Mouse (Mus musculus): ENCODE results near the gene Trdmt1. TPM values are rescaled to one million over a fixed set of nuclear protein-coding genes. Genes with fewer than 3 reads are reported as not detected.

The Trdmt1 gene
- polyA plus RNA-seq, 1 experiment, result 5.2 TPM

DNA sequence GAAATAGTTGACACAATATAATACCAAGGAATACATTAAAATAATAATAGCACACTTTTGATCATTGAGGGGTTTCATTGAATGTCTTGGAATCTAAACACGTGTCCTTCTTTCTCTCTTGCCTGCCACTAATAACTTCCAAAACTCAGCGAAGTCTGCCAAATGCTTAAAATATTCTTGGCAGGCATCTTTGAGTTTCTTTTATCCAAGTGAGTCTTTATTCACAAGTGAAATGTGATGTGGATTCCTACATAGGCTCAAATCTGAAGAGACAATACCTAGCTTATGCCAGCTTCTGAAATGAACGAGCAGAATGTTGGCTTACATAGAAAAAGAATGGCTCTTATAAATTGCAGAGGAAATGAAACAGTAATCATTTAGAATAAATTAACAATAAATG lies 4.3 kb upstream of the Trdmt1 start:
- Histone ChIP-seq H3K4me3 (replicated peaks; ENCODE audit: insufficient read depth, low read depth, low read length) (no peak overlapping the region), H3K4me1 (ENCODE audit: control insufficient read depth, insufficient read depth, low read length) (no peaks in the 10 kb centered on the region), H3K27ac (ENCODE audit: insufficient read depth, low read length) (no peak overlapping the region), H3K27me3 (ENCODE audit: control insufficient read depth, insufficient read depth, low read length) (no peaks in the 10 kb centered on the region)
- DNase-seq, result no peak
- 24% methylated on average over 3 of the region's 3 CpGs for WGBS
- no peak for TF ChIP-seq POLR2A (IDR thresholded peaks at IDR 0.05; ENCODE audit: borderline replicate concordance, insufficient read depth, low read length)
- TF ChIP-seq CTCF (IDR thresholded peaks at IDR 0.05; ENCODE audit: borderline replicate concordance, insufficient read depth, low read depth, low read length), result no peak

- Histone ChIP-seq H3K4me1 (ENCODE audit: control insufficient read depth, insufficient read depth, low read length) (no peaks in the 10 kb centered on the region), H3K27ac (ENCODE audit: insufficient read depth, low read length) (no peak overlapping the region), H3K27me3 (ENCODE audit: control insufficient read depth, insufficient read depth, low read length) (no peaks in the 10 kb centered on the region), H3K4me3 (replicated peaks; ENCODE audit: insufficient read depth, low read depth, low read length) (peak overlapping the region; percentile 82)
- no peak for DNase-seq
- no peak for TF ChIP-seq POLR2A (IDR thresholded peaks at IDR 0.05; ENCODE audit: borderline replicate concordance, insufficient read depth, low read length)
- 26% methylated on average over 8 of the region's 8 CpGs for WGBS
Measured at GRCm38 (mm10) chr2:13543519-13544124, 846 bp downstream of the Trdmt1 start.

- no peaks in the 10 kb centered on the region for H3K27me3 ChIP-seq (ENCODE audit: control insufficient read depth, insufficient read depth, low read length)
- 84% methylated on average over 1 of the region's 1 CpGs for WGBS
- TF ChIP-seq CTCF (IDR thresholded peaks at IDR 0.05; ENCODE audit: borderline replicate concordance, insufficient read depth, low read depth, low read length), result no peak
- no peak for TF ChIP-seq POLR2A (IDR thresholded peaks at IDR 0.05; ENCODE audit: borderline replicate concordance, insufficient read depth, low read length)
- H3K4me1 ChIP-seq (ENCODE audit: control insufficient read depth, insufficient read depth, low read length), result no peaks in the 10 kb centered on the region
- no peak overlapping the region for H3K27ac ChIP-seq (ENCODE audit: insufficient read depth, low read length)
- no peak overlapping the region for H3K4me3 ChIP-seq (replicated peaks; ENCODE audit: insufficient read depth, low read depth, low read length)
- DNase-seq, result no peak
Measured at GRCm38 (mm10) chr2:13539860-13540259, 4.6 kb downstream of the Trdmt1 start.

DNA sequence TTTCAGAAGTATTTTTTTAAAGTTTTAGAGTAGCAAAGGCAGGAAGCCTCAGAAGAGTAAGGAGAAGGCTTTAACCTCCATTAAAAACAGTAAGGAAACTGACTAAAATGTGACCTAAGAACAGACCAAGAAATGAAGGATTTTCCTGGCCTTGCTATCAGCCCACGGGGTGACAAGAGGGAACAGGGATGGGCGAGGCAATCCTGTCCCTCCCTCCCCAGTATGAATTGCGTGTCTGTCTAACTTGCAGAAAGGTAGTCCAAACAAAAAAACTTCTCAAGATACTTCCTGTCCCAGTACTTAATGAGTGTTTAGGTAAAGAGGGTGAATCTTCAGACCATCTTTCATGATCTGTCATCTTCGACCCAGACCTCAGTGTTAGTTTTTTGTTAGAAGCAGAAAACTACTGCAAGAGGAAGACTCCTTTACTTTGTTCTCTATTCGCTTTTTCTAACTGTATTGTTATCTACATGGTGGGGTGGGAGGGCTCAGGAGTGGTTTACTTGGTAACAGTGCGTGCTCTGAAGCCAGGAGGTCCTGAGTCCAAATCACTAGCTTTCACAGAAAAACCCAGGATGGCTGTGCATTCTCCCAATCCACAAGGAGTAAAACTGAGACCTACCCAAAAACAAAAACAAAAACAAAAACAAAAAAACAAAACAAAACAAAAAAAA lies 5.6 kb downstream of the Trdmt1 start:
- no peak for TF ChIP-seq CTCF (IDR thresholded peaks at IDR 0.05; ENCODE audit: borderline replicate concordance, insufficient read depth, low read depth, low read length)
- TF ChIP-seq POLR2A (IDR thresholded peaks at IDR 0.05; ENCODE audit: borderline replicate concordance, insufficient read depth, low read length), result no peak
- 83% methylated on average over 6 of the region's 6 CpGs for WGBS
- H3K27ac ChIP-seq (ENCODE audit: insufficient read depth, low read length), result no peak overlapping the region
- H3K4me3 ChIP-seq (replicated peaks; ENCODE audit: insufficient read depth, low read depth, low read length), result no peak overlapping the region
- H3K4me1 ChIP-seq (ENCODE audit: control insufficient read depth, insufficient read depth, low read length), result no peaks in the 10 kb centered on the region
- no peaks in the 10 kb centered on the region for H3K27me3 ChIP-seq (ENCODE audit: control insufficient read depth, insufficient read depth, low read length)
- DNase-seq, result no peak

- no peak for DNase-seq
- 83% methylated on average over 2 of the region's 2 CpGs for WGBS
- TF ChIP-seq POLR2A (IDR thresholded peaks at IDR 0.05; ENCODE audit: borderline replicate concordance, insufficient read depth, low read length) (no peak), CTCF (IDR thresholded peaks at IDR 0.05; ENCODE audit: borderline replicate concordance, insufficient read depth, low read depth, low read length) (no peak)
- Histone ChIP-seq H3K27ac (ENCODE audit: insufficient read depth, low read length) (no peak overlapping the region), H3K4me3 (replicated peaks; ENCODE audit: insufficient read depth, low read depth, low read length) (no peak overlapping the region), H3K27me3 (ENCODE audit: control insufficient read depth, insufficient read depth, low read length) (no peaks in the 10 kb centered on the region), H3K4me1 (ENCODE audit: control insufficient read depth, insufficient read depth, low read length) (no peaks in the 10 kb centered on the region)
Measured at GRCm38 (mm10) chr2:13538258-13538657, 6.2 kb downstream of the Trdmt1 start.

- DNase-seq, result no peak
- Histone ChIP-seq H3K27me3 (ENCODE audit: control insufficient read depth, insufficient read depth, low read length) (no peaks in the 10 kb centered on the region), H3K4me3 (replicated peaks; ENCODE audit: insufficient read depth, low read depth, low read length) (no peak overlapping the region), H3K4me1 (ENCODE audit: control insufficient read depth, insufficient read depth, low read length) (no peaks in the 10 kb centered on the region), H3K27ac (ENCODE audit: insufficient read depth, low read length) (no peak overlapping the region)
- TF ChIP-seq CTCF (IDR thresholded peaks at IDR 0.05; ENCODE audit: borderline replicate concordance, insufficient read depth, low read depth, low read length) (no peak), POLR2A (IDR thresholded peaks at IDR 0.05; ENCODE audit: borderline replicate concordance, insufficient read depth, low read length) (no peak)
- WGBS, result 34% methylated on average over 2 of the region's 2 CpGs
Measured at GRCm38 (mm10) chr2:13537733-13538132, 6.7 kb downstream of the Trdmt1 start.

DNA sequence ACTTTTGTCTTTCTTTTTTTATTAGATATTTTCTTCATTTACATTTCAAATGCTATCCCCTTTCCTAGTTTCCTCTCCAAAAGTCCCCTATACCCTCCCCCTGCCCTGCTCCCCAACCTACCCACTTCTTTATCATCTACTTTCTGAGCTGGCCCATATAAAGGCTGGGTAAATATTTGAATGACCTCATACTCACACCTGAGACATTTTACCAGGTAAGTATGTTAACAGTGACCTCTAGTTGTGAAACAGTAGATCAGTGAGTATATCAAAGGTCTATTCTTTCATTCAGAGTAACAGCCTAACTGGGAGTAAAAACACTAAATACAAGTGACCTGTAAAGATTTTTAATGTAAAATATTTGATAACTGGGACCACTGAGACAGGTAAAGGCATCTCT lies 7.7 kb downstream of the Trdmt1 start:
- no peak for TF ChIP-seq CTCF (IDR thresholded peaks at IDR 0.05; ENCODE audit: borderline replicate concordance, insufficient read depth, low read depth, low read length)
- TF ChIP-seq POLR2A (IDR thresholded peaks at IDR 0.05; ENCODE audit: borderline replicate concordance, insufficient read depth, low read length), result no peak
- Histone ChIP-seq H3K4me1 (ENCODE audit: control insufficient read depth, insufficient read depth, low read length) (no peaks in the 10 kb centered on the region), H3K27me3 (ENCODE audit: control insufficient read depth, insufficient read depth, low read length) (no peaks in the 10 kb centered on the region), H3K4me3 (replicated peaks; ENCODE audit: insufficient read depth, low read depth, low read length) (no peak overlapping the region), H3K27ac (ENCODE audit: insufficient read depth, low read length) (no peak overlapping the region)
- DNase-seq, result no peak

DNA sequence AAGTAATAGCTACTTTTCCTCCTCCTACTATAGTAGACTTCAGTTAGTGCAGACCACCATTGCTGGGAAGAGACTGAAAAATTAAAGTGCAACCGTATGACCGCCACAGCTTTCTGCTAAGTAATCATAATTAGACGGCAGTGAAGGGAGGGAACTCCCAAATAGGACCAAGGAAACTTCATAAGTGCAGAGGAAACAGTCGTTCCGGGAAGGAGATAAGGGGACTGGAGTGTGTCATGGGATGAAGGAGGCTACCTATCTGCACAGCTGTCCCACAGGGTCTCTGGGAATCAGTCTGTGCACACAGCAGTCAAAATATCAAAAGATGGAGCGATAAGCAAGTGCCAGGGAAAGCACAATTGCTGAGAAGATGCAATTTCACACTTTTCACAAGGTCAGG lies 13.8 kb downstream of the Trdmt1 start:
- 83% methylated on average over 6 of the region's 6 CpGs for WGBS
- Histone ChIP-seq H3K27me3 (ENCODE audit: control insufficient read depth, insufficient read depth, low read length) (no peaks in the 10 kb centered on the region), H3K4me3 (replicated peaks; ENCODE audit: insufficient read depth, low read depth, low read length) (no peak overlapping the region), H3K27ac (ENCODE audit: insufficient read depth, low read length) (no peak overlapping the region), H3K4me1 (ENCODE audit: control insufficient read depth, insufficient read depth, low read length) (peaks cover 3% of the 10 kb centered on the region; the same call in 1 of the 2 replicates)
- no peak for TF ChIP-seq CTCF (IDR thresholded peaks at IDR 0.05; ENCODE audit: borderline replicate concordance, insufficient read depth, low read depth, low read length)
- TF ChIP-seq POLR2A (IDR thresholded peaks at IDR 0.05; ENCODE audit: borderline replicate concordance, insufficient read depth, low read length), result no peak
- no peak for DNase-seq

Measured in cerebellum, adult 2 months (tissue).